Mouse (Mus musculus): ENCODE data around the gene Klhl7. TPM values are rescaled to one million over a fixed set of nuclear protein-coding genes. Genes with fewer than 3 reads are reported as not detected.
"Not testable (repeated sequence)": the region's sequence is repeated elsewhere in the genome, so short reads cannot be mapped to it uniquely, and the experiment has no call there.

Gene Klhl7
- total RNA-seq, 2 experiments from 2014 or later: 124 to 125 TPM

DNA sequence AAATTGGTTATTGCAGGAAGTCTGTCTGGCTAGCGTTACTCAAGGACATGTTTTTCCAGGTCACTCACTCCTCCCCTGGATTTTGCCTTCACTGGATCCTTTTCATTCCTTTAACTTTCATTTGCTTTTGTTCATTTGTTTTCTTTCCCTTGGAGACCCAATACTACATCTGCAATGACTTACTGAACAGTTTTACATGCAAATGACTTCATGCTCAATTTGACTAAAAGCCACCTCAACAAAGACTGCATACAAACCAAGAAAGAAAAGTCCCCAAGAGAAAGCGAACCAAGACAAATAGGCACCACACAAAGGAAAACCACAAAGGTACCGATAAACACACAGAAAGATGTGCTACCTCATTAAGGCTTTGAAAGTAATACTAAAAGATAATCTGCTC lies 13.5 kb upstream of the Klhl7 start:
- intact Hi-C loops (cut with DNase I): no loop called here

DNA sequence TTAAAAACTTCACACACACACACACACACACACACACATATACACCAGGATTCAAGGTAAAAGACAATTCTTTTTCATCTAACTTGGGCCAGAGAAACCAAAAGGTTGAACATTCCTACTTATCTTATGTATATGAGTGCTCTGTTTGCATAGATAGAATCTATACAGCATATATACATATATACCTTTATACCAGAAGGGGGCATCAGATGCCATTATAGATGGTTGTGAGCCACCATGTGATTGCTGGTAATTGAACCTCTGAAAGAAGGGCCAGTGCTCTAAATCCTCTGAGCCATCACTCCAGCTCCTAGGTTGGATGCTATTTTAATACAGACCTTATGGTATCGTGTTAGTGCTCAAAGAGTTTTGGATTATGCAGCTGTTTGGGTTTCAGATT lies 12.0 kb upstream of the Klhl7 start:
- DNase-seq (ENCODE audit: extremely low spot score in 1 of 2, low spot score in 2 of 2): no peak
- intact Hi-C loops (cut with DNase I): no loop called here

More for the DNA sequence above, 13.5 kb upstream of the Klhl7 start:
- DNase-seq (ENCODE audit: extremely low spot score in 1 of 2, low spot score in 2 of 2): no peak

DNA sequence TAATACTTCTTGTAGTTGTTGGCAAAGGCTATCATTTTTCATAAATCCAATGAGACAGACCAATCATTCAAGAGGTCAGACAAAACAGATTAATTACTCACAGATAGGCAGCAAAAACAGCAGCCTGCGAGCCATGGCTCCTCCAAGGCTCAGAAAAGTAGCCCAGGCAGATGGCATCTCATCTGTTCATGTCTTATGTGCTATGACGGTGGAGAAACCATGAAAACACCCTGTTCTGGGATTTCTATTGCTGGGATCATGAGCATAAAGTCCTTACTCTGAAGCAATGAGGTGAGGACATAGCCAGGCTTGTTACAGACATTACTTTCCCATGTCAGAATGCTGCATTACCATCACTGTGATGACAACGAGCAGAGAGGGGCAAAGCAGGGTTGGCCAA lies 7.9 kb upstream of the Klhl7 start:
- DNase-seq (ENCODE audit: extremely low spot score in 1 of 2, low spot score in 2 of 2): no peak
- intact Hi-C loops (cut with DNase I): no loop called here

DNA sequence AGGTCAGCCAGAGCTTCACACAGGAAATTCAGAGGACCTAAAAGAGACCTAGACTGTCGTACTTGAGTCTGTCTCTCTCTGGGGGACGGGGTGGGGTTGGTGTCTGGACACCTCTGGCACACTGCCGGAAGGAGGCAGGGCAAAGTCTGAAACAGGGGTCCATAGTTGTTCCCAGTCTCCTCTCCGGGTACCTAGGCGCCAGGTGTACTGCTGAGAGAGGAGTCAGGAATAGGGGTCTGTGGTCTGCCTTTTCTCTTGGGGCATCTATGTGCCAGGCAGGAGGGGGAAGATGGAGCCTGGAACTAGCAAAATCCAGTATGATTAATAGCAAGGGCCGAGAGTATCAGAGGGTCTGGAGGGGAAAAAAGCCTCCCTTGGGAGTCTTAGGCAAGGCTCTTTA lies 5.0 kb upstream of the Klhl7 start:
- no peak for DNase-seq (ENCODE audit: extremely low spot score in 1 of 2, low spot score in 2 of 2)
- intact Hi-C loops (cut with DNase I): no loop called here

DNA sequence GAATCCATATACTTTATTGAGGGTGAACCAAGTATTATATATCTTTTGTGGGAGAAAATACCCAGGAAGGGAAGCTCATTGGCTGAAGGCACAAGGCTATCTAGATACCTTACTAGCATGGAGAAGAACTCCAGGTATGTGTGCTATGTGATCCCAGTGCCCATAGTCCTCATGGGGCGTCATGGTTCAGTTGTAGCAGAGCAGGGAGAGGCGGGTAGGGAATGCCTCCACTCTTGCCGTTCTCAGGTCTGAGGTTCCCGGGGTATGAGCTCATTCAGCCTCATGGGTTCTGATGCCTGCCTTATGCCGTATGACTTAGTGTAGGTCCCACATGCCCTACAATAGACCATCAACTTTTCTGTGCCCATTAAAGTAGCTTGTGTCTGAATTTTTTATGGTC lies 4.5 kb upstream of the Klhl7 start:
- DNase-seq (ENCODE audit: extremely low spot score in 1 of 2, low spot score in 2 of 2): no peak
- intact Hi-C loops (cut with DNase I): no loop called here

DNA sequence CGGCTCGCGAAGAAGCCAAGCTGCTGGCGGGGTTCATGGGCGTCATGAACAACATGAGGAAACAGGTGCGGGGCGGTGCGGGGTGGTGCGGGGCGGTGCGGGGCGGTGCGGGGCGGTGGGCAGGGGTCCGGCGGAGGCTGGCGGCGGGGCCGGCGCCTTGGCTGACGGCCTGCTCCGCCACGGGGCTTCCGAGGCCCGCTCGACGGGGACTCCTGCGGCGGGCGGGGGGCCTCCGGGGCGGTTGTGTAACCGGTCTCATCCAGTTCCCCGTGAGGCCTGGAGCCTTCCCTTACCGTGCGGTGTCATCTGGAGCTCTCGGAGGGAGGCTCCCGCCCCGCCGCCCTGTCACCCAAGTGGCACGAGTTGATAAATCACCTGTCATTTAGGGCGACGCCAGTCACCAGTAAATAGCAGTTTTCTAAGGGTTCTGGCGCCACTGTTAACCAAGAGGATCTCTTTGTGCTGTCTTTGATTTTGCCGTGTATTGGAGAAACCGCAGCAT lies 456 bp downstream of the Klhl7 start:
- intact Hi-C loops (cut with DNase I): no loop called here

DNA sequence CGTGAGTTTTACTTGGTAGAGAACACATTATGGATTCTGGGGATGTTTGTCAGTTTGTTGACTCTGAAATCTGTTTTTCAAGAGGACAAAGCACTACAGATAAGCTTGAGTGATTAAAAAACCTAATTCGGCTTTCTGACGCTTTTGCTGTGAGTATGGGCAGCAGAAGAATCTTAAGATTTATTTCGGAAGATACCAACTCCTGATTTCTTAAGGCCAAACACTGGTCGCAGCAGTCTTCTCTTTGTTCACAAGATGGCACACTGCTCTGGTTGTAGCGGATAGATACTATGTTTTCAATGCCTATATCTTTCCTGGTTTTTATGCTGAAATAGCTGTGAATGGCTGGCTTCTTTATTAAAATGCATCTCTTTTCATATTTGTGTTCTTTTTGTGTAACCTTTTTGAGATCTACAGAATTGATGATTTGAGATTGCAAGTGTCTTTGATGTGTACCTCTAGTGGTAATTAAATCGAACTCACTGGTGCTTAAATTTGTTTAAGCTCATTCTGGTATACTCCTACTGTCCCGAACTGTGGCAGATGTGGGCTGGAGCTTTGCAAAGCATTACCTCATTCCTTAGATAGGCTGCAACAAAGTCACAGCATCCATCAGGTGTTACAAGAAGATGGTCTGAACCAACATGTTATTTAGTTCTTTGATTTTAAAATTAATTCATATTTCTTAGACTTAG lies 1.2 kb downstream of the Klhl7 start:
- peak in 1 of 2 experiments; percentile 34 for DNase-seq (ENCODE audit: extremely low spot score in 1 of 2, low spot score in 2 of 2)
- intact Hi-C loops (cut with DNase I): no loop called here

More for the DNA sequence above, 456 bp downstream of the Klhl7 start:
- DNase-seq (ENCODE audit: extremely low spot score in 1 of 2, low spot score in 2 of 2): peak; percentile 30 to 86

DNA sequence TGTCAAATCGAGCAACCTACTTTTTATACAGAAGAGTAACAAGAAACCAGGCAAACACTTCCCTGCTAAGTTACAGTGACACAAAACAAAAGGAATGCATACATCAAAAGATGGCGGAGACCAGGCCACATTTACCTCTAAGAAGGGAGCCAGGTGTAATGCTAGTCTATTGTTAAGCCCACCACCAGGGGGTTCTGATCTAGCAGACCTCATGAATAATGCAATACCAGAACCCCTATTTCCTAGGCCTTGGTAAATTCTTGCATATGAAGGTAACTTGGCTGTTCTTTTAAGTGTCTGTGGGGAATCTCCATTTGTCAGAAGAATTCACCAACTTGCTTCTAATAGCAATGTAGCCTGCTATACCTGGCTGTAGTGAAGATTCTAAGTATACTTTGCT lies 2.8 kb downstream of the Klhl7 start:
- intact Hi-C loops (cut with DNase I): not testable (repeated sequence)

DNA sequence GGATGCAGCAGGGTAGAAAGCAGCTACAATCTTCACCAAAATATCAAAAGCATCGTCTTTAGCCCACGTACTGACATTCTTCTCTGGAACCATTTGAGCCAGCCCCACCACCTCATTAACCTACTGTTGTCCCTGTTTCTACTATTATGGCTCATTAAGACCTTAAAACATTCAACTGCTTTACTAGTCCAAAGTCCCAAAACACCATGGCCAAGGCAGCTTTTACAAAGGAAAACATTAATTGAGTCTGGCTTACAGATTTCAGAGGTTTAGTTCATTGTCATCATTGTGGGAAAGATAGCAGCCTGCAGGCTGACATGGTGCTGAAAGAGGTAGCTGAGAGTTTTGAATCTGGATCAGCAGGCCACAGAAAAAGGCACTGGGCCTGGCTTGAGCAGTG lies 3.4 kb downstream of the Klhl7 start:
- intact Hi-C loops (cut with DNase I): no loop called here
- no peak for DNase-seq (ENCODE audit: extremely low spot score in 1 of 2, low spot score in 2 of 2)

More for the DNA sequence above, 2.8 kb downstream of the Klhl7 start:
- DNase-seq (ENCODE audit: extremely low spot score in 1 of 2, low spot score in 2 of 2): not testable (repeated sequence)

DNA sequence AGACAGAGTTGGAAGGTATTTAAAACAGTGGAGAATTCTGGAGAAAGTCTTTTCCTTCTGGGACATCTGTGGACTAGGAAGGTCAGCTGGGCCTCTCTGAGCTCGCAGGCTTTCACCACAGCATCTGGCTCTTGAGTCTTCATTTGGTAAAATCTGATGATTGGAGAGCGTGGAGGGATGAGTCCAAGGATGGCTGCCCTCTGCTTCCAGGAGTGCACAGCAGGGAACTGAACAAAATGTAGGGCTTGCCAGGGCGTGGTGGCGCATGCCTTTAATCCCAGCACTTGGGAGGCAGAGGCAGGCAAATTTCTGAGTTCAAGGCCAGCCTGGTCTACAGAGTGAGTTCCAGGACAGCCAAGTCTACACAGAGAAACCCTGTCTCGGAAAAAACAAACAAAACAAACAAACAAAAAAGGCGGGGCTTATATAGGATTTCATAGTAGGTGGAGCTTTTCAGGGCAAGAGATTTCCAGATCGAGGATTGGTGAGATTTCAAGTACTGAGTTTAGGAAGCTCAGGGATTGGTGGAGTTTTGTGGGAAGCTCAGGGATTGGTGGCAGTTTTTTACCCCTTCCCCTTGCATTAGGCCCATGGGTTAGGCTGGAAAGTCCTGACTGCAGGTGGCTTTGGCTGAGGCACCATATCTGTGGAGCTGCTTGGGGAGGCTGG lies 6.8 kb downstream of the Klhl7 start:
- intact Hi-C loops (cut with DNase I): no loop called here
- DNase-seq (ENCODE audit: extremely low spot score in 1 of 2, low spot score in 2 of 2): no peak

DNA sequence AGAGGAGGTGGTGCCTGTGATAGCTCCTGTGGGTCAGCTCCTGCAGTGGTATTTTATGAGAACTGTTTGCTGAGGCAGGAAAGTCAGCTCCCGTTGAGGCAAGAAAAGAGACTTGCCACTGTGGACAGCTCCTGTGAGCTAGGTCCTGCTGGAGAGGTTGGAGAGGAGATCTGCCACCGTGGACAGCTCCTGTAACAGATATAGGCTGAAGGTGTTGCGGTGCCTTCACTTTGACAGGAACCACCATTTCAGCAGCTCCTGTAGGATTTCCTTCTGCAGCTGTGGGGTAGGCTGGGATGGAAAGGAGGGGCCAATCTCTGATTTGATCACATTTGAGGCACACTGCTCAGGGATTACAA lies 7.3 kb downstream of the Klhl7 start:
- DNase-seq (ENCODE audit: extremely low spot score in 1 of 2, low spot score in 2 of 2): no peak
- intact Hi-C loops (cut with DNase I): no loop called here

DNA sequence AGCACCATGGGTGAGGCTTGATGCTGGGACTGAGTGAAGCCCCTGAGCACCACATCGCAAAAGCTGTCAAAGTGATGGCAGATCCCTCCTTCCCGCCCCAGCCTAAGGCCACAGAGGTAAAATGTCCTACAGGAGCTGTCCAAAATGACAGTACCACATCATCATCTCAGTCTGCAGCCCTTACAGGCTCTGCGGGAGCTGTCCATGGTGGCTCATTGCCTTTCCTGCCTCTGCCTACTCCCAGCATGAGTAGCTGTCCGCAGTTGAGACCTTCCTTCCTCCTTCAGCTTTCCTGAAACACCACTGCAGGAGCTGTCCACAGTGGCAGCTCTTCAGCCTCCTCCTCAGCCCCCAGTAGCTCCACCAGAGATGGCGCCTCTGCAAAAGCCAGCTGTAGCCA lies 9.7 kb downstream of the Klhl7 start:
- intact Hi-C loops (cut with DNase I): no loop called here
- no peak for DNase-seq (ENCODE audit: extremely low spot score in 1 of 2, low spot score in 2 of 2)

DNA sequence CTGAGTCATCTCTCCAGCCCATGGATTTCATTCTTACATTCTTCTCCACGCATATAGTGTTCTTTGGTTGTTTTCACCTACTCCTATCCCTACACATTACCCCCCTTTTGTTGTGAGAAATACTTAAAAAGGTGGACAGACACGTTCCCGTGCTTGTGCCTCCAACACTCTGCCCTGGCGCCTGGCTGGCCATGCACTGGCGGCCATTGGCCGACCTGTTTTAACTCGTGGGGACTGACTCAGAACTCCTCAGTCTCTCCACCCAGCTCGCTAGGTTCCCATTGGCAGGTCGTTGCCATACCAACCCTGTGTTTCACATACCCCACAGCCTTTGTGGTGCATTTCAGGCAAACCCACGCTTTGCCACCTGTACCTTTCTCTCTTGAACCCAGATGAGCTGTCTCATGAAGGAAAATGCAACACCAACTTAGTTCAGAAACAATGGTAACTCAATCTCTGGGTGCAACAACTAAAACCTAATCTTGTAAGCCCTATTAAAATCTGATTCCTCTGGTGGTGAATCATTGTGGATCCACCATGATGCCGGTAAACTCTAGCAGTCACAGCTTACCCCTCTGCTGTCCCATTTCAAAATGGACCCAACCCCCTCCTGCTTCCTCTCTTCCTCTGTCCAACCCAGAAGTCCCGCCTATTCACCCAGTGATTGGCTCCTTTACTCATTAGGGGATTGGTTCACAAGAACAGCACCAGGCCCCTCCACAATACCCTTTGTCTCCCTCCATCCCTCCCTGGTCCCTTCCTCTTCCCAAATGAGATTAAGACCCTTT lies 11.9 kb downstream of the Klhl7 start:
- intact Hi-C loops (cut with DNase I): no loop called here
- no peak for DNase-seq (ENCODE audit: extremely low spot score in 1 of 2, low spot score in 2 of 2)

DNA sequence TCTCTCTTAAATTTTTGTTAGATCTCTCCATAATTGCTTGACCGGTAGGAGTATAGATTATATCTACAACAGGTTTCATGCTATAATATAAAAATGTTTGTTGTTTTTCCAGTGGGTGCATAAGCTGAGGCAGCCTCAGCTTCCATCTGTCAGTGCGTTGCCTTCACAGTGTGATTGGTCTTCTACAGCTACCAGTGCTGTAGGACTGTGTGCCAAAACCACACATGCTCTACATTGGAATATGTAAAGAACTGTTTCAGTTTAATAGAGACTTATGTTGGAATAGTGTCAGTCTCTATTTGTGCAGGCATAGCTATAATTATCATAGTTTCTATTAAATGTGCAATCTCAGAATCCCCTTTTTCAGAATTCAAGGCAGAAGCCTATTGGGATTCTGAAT lies 21.8 kb downstream of the Klhl7 start:
- DNase-seq (ENCODE audit: extremely low spot score in 1 of 2, low spot score in 2 of 2): no peak
- intact Hi-C loops (cut with DNase I): no loop called here

DNA sequence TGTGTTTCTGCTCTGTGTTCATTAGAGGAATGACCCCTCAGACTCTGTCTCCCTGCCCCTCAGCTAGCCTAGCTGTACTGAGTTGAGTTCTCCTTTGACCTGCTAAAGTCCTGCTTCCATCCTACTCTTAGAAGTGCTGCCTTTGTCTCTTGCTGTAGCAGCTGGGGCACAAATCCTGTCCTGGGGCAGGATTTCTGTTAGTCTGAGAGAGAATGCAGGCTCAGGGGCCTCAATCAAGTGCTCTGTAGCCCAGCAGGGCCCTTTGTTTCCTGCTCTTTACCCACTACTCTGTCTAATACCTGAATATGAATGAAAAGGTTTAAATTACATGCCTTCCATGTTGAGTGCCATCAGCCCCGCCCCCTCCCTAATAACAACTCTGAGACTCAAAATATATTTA lies 23.8 kb downstream of the Klhl7 start:
- DNase-seq (ENCODE audit: extremely low spot score in 1 of 2, low spot score in 2 of 2): no peak
- intact Hi-C loops (cut with DNase I): no loop called here

DNA sequence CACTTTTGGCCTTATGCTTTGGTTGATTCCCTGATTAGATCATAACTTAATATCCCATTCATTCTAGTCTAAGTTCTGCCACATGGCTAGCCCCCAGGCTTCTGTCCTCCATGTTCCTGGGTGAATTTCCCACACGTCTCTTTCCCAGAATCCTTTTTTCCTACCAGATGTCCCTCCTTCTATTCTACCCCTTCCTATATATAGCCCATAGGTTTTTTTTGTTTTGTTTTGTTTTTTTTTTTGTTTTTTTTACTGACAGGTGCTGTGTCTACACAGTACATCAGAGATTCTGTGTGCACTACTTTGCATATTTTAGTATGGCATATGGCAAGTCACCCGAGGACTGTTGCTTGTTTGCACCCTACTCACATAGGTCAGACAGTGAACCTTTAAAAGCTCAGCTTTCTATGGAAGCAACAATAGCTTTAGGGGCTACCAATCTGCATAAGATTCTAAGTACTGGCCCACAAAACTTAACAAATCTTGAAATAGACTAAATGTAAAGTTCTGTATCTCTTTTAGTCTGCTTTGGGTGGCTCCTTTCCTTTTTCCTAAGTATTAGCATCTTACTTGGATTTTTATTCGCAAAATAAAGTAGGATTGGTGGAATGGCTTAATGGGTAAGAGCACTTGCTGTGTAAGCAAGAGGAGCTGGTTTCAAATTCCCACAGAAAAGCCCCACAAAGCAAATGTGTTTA lies 24.3 kb downstream of the Klhl7 start:
- intact Hi-C loops (cut with DNase I): no loop called here
- DNase-seq (ENCODE audit: extremely low spot score in 1 of 2, low spot score in 2 of 2): no peak

DNA sequence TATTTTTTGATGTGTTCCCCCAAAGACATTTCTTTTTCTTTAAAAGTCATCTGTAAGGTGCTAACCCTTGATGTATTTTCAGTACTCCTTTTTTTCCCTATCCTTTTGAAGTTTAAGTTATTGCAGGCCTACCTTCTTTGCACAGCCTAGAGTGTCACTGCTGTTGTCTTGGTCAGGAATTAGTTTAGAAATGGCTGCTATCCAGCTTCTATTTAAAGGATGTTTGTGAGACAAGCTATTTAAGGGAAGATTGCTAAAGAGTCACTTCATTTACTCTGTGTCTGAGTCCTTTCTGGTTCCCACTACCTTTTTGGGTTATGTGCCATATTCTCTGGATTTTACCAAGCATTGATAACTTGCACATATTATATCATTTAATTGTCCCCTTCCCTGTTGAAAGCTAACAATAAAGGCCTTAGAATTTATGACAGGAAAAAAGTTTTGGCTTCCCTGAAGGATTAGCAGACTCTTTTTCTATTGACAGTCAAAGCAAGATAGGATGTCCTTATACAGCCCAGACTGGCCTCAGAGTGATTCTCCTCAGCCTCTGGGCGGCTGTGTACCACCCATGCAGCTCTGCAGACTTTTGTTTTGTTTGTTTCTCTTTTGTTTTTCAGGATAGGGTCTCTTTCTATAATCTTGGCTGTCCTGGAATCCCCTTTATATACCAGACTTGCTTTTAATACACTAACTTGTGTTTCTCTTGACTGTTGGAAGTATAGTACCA lies 25.7 kb downstream of the Klhl7 start:
- no peak for DNase-seq (ENCODE audit: extremely low spot score in 1 of 2, low spot score in 2 of 2)
- intact Hi-C loops (cut with DNase I): no loop called here

DNA sequence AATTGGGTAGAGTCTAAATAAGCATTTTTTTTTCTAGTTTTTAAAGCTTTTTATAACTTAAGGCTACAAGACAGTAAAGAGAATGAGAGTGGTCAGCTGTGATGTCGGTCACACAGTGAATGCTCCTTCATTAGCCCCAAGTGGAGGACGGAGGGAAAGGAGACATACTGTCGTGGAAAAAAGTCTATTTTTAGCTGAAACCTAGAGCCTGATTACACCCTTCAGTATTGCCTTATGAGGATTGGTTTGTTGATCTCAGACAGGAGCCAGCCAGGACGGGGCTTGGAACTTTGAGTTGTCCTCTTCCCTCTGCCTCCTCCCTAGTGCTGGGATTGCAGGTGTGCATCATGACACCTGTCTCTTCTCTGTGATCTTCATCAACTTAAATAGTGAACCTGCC lies 26.6 kb downstream of the Klhl7 start:
- no peak for DNase-seq (ENCODE audit: extremely low spot score in 1 of 2, low spot score in 2 of 2)
- intact Hi-C loops (cut with DNase I): no loop called here

DNA sequence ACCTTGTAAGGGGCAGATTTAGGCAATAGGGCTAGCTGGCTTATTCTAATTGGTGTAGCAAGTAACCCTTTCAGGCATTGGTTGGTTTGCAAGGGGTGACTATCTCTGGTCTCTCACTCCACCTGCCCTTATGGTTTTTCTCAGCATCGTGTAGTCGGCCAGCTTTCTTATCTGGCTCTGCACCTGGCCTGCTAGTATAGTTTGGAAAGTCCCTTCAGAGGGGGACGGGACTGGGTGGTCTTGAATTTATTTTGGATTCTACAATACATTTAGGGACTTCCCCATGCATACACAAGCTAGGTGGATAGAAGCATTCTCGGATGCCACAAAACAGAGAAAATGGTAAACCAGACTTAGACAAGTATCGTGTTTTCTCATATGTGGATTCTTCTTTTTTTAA lies 46.6 kb downstream of the Klhl7 start:
- intact Hi-C loops (cut with DNase I): no loop called here
- no peak for DNase-seq (ENCODE audit: extremely low spot score in 1 of 2, low spot score in 2 of 2)
